Mouse (Mus musculus) liver, embryonic 14 days (tissue): ENCODE data around the gene Mpc1. TPM values are rescaled to one million over a fixed set of nuclear protein-coding genes. Genes with fewer than 3 reads are reported as not detected.

Experiments
- polyA plus RNA-seq: library from polyadenylated mRNA; depleted of rRNA; stranded (reverse); fragments of >200 nt; gene quantifications from 2 replicates; pipeline ENCODE4 v1.2.3, GENCODE M21; 2012; rRNA removed

Mpc1 gene
- 47.4 and 54.1 TPM in 2 replicates for polyA plus RNA-seq

DNA sequence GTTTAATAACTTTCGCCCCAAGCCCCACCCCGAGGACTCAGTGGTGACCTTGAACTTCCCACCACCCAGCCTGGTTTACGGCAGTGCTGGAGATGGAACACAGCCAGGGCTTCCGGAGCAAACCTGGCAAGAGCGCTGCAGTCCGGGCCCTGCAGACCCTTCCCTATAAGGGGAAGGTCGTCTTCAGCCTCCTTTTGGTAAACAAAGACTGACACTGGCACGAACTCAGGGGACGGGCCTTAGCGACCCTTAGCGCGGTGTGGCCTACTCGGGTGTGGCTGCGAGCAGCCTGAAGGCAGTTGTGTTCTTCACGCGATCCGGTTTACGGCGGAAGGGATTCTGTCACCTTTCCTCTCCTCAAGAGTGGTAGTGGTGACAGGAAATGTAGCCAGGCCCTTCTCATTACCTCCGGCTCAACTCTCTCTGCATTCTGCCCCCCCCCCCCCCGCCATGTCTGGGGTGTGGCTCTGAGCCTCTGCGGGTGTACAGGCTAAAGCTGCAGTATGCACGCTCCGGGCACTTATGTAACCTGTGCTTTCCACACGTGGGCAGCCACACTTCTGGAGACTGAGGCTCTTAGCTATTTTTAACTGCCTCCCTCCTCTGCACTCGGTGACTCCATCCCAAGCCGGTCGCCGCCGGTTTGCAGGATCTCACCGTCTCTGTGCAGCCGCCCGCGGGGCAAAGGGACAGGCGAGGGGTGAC lies at the start of gene Mpc1:
Gene Mpc1, plus strand, starts transcription at position 84 of the 705 bp plus-strand sequence.

DNA sequence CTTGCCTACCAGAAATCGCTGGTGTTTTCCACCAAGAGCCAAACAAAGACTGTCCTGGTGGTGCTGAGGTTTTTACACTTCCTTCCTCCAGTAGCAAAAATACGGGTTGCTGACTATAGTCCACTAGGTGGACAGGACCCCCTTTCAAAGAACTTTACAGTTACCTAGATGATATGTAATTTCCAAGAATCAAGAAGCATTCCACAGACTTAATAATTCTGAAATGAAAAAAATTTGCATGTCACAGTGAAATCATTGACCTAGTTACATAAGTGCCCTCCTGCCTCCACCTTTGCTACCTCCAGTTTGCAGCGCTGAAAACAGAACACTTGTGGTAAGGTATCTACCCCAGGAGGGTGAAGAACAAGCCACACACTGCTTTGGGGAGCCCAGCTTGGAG lies 47.0 kb upstream of the Mpc1 start, which contains the start of gene Ccr6:
Gene Ccr6, plus strand, starts transcription at position 301 of the 400 bp plus-strand sequence.

DNA sequence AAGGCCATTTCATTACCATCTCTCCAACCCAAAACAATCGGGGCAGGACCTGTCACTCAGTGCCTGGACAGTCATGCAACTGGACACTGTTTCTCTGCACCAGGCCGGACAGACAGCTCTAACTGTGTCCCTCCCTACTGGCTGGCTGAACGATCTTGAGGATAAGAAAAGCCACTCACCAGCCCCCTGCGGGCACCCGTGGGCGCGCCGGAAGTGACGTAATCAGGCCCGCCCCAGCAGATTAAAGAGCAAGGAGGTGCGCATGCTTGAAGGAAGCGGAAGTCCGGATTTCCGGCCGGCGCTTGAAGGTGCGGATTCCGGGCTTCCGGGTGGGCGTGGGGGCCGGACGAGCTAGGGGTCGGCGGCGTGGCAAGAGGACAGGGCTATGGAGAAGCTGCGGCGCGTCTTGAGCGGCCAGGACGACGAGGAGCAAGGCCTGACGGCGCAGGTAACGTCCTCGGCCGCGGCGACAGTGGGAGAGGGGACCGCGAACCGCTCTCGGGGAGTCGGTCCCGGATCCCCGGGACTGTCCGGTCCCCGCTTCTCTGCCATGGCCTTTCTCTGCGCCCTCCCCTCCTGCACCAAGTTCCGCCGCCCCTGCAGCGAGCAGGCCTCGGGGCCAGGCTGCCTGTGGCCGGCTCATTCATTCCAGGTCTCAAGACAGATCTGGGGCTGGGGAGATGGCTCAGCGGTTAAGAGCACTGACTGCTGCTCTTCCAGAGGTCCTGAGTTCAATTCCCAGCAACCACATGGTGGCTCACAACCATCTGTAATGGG lies 28.3 kb downstream of the Mpc1 start, which contains the start of gene Sft2d1:
Gene Sft2d1, plus strand, starts transcription at position 265 of the 777 bp plus-strand sequence.

DNA sequence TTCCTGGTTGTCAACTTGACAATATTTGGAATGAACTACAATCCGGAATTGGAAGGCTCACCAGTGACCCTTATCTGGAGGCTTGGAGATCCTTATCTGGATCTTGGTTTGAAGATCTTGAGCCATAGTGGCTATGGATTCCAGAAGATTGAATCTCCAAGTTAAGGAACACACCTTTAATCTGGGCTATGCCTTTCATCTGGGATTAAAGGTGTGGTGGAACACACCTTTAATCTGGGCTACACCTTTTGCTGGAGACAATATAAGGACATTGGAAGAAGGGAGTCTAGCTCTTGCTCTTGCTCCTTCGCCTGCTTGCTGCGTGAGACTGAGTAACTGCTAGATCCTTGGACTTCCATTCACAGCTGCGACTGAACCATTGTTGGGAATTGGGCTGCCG lies 54.5 kb downstream of the Mpc1 start, which contains the start of gene Prr18:
Gene Prr18, plus strand, starts transcription at position 301 of the 400 bp plus-strand sequence.

Other genes with a start within 250 kb of the Mpc1 start
- gene Gm49673, start 135.1 kb upstream of the Mpc1 start, polyA plus RNA-seq = 0.05 and 0.09 TPM in 2 replicates
- gene Rnaset2a, start 134.8 kb upstream of the Mpc1 start, polyA plus RNA-seq = 14.1 and 14.9 TPM in 2 replicates
- gene Fgfr1op, start 117.4 kb upstream of the Mpc1 start, polyA plus RNA-seq = 5.9 and 6.9 TPM in 2 replicates
- gene Ccr6, start 46.9 kb upstream of the Mpc1 start, polyA plus RNA-seq = 0.06 and 0.08 TPM in 2 replicates
- gene Sft2d1, start 28.2 kb downstream of the Mpc1 start, polyA plus RNA-seq = 45.4 and 50.0 TPM in 2 replicates
- 0.03 and 0.06 TPM in 2 replicates for gene Prr18, start 54.6 kb downstream of the Mpc1 start, polyA plus RNA-seq
- gene T2, start 73.1 kb downstream of the Mpc1 start, polyA plus RNA-seq = 0.03 and 0.07 TPM in 2 replicates
- 0.02 TPM in 1 of 2 replicates, not detected in the other for gene T, start 151.5 kb downstream of the Mpc1 start, polyA plus RNA-seq
- gene Pde10a, start 242.5 kb downstream of the Mpc1 start, polyA plus RNA-seq = 0.50 and 0.55 TPM in 2 replicates